Mouse (Mus musculus) embryo, embryonic 10 days (tissue): Measurements from ENCODE around the gene Gba2.
A peak's percentile ranks its signal among the peaks of the same experiment; 100 is the strongest.
"Not testable (repeated sequence)": the region's sequence is repeated elsewhere in the genome, so short reads cannot be mapped to it uniquely, and the experiment has no call there.

ENCODE experiments used
- DNase-seq: peaks from one replicate; pipeline ENCODE4 v3.0.0-alpha.2; 2015; ENCODE audit warnings: low spot score

The Gba2 gene

GRCm38 (mm10) chr4:43578376-43579204 lies at the start of gene Gba2, which contains the start of gene Rgp1:
TSS of gene Gba2 (minus strand) at chr4:43578873.
TSS of gene Rgp1 (plus strand) at chr4:43578715.
- DNase-seq = peak; percentile 90

- no peak for DNase-seq
Measured at GRCm38 (mm10) chr4:43620146-43620778, 41.6 kb upstream of the Gba2 start.

GRCm38 (mm10) chr4:43613060-43613730 lies 34.5 kb upstream of the Gba2 start:
- DNase-seq = no peak

GRCm38 (mm10) chr4:43612534-43612933 lies 33.9 kb upstream of the Gba2 start:
- DNase-seq = no peak

GRCm38 (mm10) chr4:43604751-43605685 lies 26.3 kb upstream of the Gba2 start:
- no peak for DNase-seq

- DNase-seq = no peak
Measured at GRCm38 (mm10) chr4:43604099-43604498, 25.4 kb upstream of the Gba2 start.

GRCm38 (mm10) chr4:43600195-43600934 lies 21.7 kb upstream of the Gba2 start:
- DNase-seq = no peak

GRCm38 (mm10) chr4:43598650-43599380 lies 20.1 kb upstream of the Gba2 start:
- no peak for DNase-seq

GRCm38 (mm10) chr4:43598200-43598599 lies 19.5 kb upstream of the Gba2 start:
- DNase-seq = no peak

- not testable (repeated sequence) for DNase-seq
Measured at GRCm38 (mm10) chr4:43596597-43596996, 17.9 kb upstream of the Gba2 start.

- no peak for DNase-seq
Measured at GRCm38 (mm10) chr4:43593453-43593852, 14.8 kb upstream of the Gba2 start.

- DNase-seq = no peak
Measured at GRCm38 (mm10) chr4:43591961-43592360, 13.3 kb upstream of the Gba2 start.

- DNase-seq = no peak
Measured at GRCm38 (mm10) chr4:43591543-43591942, 12.9 kb upstream of the Gba2 start.

- peak; percentile 12 for DNase-seq
Measured at GRCm38 (mm10) chr4:43587681-43588080, 9.0 kb upstream of the Gba2 start.

GRCm38 (mm10) chr4:43586411-43586810 lies 7.7 kb upstream of the Gba2 start:
- no peak for DNase-seq

- no peak for DNase-seq
Measured at GRCm38 (mm10) chr4:43585682-43586081, 7.0 kb upstream of the Gba2 start.

- no peak for DNase-seq
Measured at GRCm38 (mm10) chr4:43584444-43585416, 6.1 kb upstream of the Gba2 start, which contains the start of gene Msmp. TSS of gene Msmp (minus strand) at chr4:43584494.

GRCm38 (mm10) chr4:43583421-43583820 lies 4.7 kb upstream of the Gba2 start:
- no peak for DNase-seq

GRCm38 (mm10) chr4:43582241-43582640 lies 3.6 kb upstream of the Gba2 start:
- no peak for DNase-seq
